Mouse (Mus musculus) lung, postnatal 0 days (tissue): Measurements from ENCODE around the gene Usp38. TPM values are rescaled to one million over a fixed set of nuclear protein-coding genes. Genes with fewer than 3 reads are reported as not detected.

Source experiments
- ATAC-seq: fragments of 200-750 bp; cut with Nextera tagmentation; 2 replicates; pipeline ENCODE4 v1.8.0; 2017; ENCODE audit warnings: moderate library complexity
- DNase-seq: peaks from one replicate; pipeline ENCODE4 v3.0.0-alpha.2; 2016; ENCODE audit warnings: low spot score
- H3K27ac ChIP-seq: fragments of 300-500 bp; sonication (generic); 2 replicates; pipeline ENCODE4 v1.5.1; 2014; ENCODE audit warnings: antibody characterized with exemption, mild to moderate bottlenecking, low read length, mixed read lengths
- H3K27me3 ChIP-seq: fragments of 300-500 bp; sonication (generic); replicated peaks from 2 replicates; pipeline ENCODE4 v1.6.1; 2014; ENCODE audit warnings: low read length, mixed read lengths; ENCODE audit not compliant: insufficient read depth
- H3K36me3 ChIP-seq: fragments of 300-500 bp; sonication (generic); 2 replicates; pipeline ENCODE4 v1.6.1; 2014; ENCODE audit warnings: low read length, mixed read lengths; ENCODE audit not compliant: insufficient read depth
- H3K4me1 ChIP-seq: fragments of 300-500 bp; sonication (generic); 2 replicates; pipeline ENCODE4 v1.6.1; 2014; ENCODE audit warnings: antibody characterized with exemption, low read depth, low read length, mixed read lengths; ENCODE audit not compliant: insufficient read depth
- H3K4me2 ChIP-seq: fragments of 300-500 bp; sonication (generic); replicated peaks from 2 replicates; pipeline ENCODE4 v1.6.1; 2014; ENCODE audit warnings: low read depth, mild to moderate bottlenecking, low read length, moderate library complexity, mixed read lengths
- H3K4me3 ChIP-seq: fragments of 300-500 bp; sonication (generic); 2 replicates; pipeline ENCODE4 v1.5.1; 2014; ENCODE audit warnings: low read depth, low read length
- H3K9ac ChIP-seq: fragments of 300-500 bp; sonication (generic); replicated peaks from 2 replicates; pipeline ENCODE4 v1.6.1; 2014; ENCODE audit warnings: low read depth, mild to moderate bottlenecking
- H3K9me3 ChIP-seq: fragments of 300-500 bp; sonication (generic); 2 replicates; pipeline ENCODE4 v1.6.1; 2016; ENCODE audit warnings: low read length, mixed read lengths
- CTCF ChIP-seq: IDR thresholded peaks from 2 replicates; pipeline ENCODE4 v1.5.1; 2016; ENCODE audit warnings: antibody characterized with exemption, mild to moderate bottlenecking
- EP300 ChIP-seq: IDR thresholded peaks from 2 replicates; pipeline ENCODE4 v1.6.1; 2016; ENCODE audit warnings: antibody characterized with exemption, mild to moderate bottlenecking, control low read depth
- WGBS: fragments of 180-500 bp; shearing (Covaris S2); extraction: QIAGEN DNeasy Blood & Tissue Kit; methylation state at CpG from one replicate; pipeline ENCODE4 v1.1.7; 2014; 5-methylcytosine and 5-hydroxymethylcytosine counted together
- polyA plus RNA-seq: library from polyadenylated mRNA; unstranded; fragments of >200 nt; fragmentation: Nextera tagmentation; extraction: Ambion mirVana; gene quantifications from 2 replicates; pipeline ENCODE4 v1.2.1, GENCODE M21; 2015

The Usp38 gene
- polyA plus RNA-seq, 1 experiment from 2014 or later, result 9.6 TPM

GRCm38 (mm10) chr8:80959588-80960268 lies 55.0 kb downstream of the Usp38 start:
- DNase-seq (no peak), ATAC-seq (no peak)
- H3K9ac ChIP-seq, result no peak overlapping the region
- WGBS, result 73% methylated on average over 9 of the region's 9 CpGs
- H3K27ac ChIP-seq, result no peak overlapping the region
- no peak for TF ChIP-seq CTCF
- no peak for TF ChIP-seq EP300
- H3K36me3 ChIP-seq, result no peaks in the 10 kb centered on the region
- H3K27me3 ChIP-seq, result no peaks in the 10 kb centered on the region
- no peak overlapping the region for H3K4me2 ChIP-seq
- no peak overlapping the region for H3K4me3 ChIP-seq
- no peaks in the 10 kb centered on the region for H3K4me1 ChIP-seq
- peaks cover 5% of the 10 kb centered on the region; the same call in 1 of the 2 replicates for H3K9me3 ChIP-seq

GRCm38 (mm10) chr8:80957776-80958175 lies 57.0 kb downstream of the Usp38 start:
- no peak overlapping the region for H3K4me3 ChIP-seq
- no peak overlapping the region for H3K9ac ChIP-seq
- no peak for TF ChIP-seq CTCF
- TF ChIP-seq EP300, result no peak
- no peaks in the 10 kb centered on the region for H3K36me3 ChIP-seq
- H3K27ac ChIP-seq, result no peak overlapping the region
- no peaks in the 10 kb centered on the region for H3K27me3 ChIP-seq
- no peak for ATAC-seq
- no peak for DNase-seq
- no peaks in the 10 kb centered on the region for H3K4me1 ChIP-seq
- no peak overlapping the region for H3K4me2 ChIP-seq
- peaks cover 5% of the 10 kb centered on the region; the same call in 1 of the 2 replicates for H3K9me3 ChIP-seq
- 52% methylated on average over 5 of the region's 5 CpGs for WGBS

DNA sequence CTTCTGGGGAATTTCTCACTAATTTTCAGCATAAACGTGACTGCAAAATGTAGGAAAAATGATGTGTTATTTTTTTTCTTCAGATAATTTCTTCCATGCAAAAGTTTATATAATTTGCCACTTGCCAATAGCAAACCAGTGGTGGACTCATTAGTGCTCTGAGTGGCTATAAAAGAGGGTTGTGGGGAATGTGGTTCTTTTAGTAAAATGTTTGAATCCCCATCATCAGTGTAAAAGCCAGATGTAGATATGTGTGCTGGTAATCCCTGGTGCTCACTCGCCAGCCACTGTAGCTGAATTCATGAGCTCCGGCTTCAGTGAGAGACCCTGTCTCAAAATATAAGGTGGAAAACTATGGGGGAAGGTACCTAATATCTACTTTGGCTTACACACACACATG lies 61.8 kb downstream of the Usp38 start:
- Histone ChIP-seq H3K36me3 (no peaks in the 10 kb centered on the region), H3K27me3 (no peaks in the 10 kb centered on the region), H3K9ac (no peak overlapping the region), H3K4me3 (no peak overlapping the region), H3K9me3 (peaks cover 5% of the 10 kb centered on the region; the same call in 1 of the 2 replicates), H3K4me2 (no peak overlapping the region), H3K27ac (no peak overlapping the region), H3K4me1 (no peaks in the 10 kb centered on the region)
- DNase-seq, result no peak
- no peak for ATAC-seq
- 80% methylated on average over 3 of the region's 3 CpGs for WGBS
- no peak for TF ChIP-seq EP300
- TF ChIP-seq CTCF, result no peak

DNA sequence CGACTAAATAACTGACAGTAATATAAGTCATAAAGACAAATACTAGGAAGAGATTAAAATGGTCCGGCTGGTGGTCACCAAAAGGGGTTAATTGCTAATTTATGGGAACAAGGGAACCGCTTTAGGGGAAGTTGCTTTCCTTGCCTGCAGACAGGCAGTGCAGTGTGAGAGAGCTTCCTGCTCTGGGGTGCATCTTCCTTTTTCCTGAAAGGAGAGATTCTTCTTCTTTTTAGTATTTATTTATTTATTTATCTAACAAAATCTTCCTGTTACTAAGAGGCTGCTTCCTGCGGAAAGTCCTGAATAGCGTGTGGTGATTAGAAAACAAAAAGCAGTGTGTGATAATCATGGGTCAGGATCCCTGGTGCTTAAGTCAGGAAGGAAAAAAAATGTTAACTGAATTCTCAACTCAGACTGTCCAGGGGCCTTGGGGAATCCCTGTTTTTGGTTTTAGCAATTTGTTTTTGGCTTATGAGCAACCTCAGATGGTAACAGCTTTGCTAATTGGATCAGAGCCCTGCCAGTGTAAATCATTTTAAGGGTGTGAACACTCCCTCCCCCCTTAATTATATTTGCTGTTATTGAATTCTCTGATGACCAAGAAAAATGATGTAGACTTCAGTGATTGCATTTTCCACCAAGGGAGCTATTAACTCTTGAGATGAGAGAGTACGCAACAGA lies 62.4 kb downstream of the Usp38 start:
- Histone ChIP-seq H3K9me3 (peaks cover 5% of the 10 kb centered on the region; the same call in 1 of the 2 replicates), H3K27me3 (no peaks in the 10 kb centered on the region), H3K36me3 (no peaks in the 10 kb centered on the region), H3K4me1 (no peaks in the 10 kb centered on the region), H3K27ac (no peak overlapping the region), H3K4me3 (no peak overlapping the region), H3K4me2 (no peak overlapping the region), H3K9ac (no peak overlapping the region)
- DNase-seq (peak; percentile 60), ATAC-seq (peak; percentile 38; the same call in 1 of the 2 replicates)
- TF ChIP-seq EP300 (0 out of 2 replicates have a peak, but pooled peaks have one; percentile 32), CTCF (no peak)
- 42% methylated on average over 6 of the region's 6 CpGs for WGBS

GRCm38 (mm10) chr8:80948405-80949183 lies 66.1 kb downstream of the Usp38 start:
- Histone ChIP-seq H3K4me1 (no peaks in the 10 kb centered on the region), H3K27ac (no peak overlapping the region), H3K4me3 (no peak overlapping the region), H3K36me3 (no peaks in the 10 kb centered on the region), H3K9me3 (no peaks in the 10 kb centered on the region), H3K4me2 (no peak overlapping the region), H3K9ac (no peak overlapping the region), H3K27me3 (no peaks in the 10 kb centered on the region)
- 40% methylated on average over 7 of the region's 7 CpGs for WGBS
- ATAC-seq, result peak; percentile 86
- TF ChIP-seq EP300, result peak; percentile 79
- TF ChIP-seq CTCF, result no peak
- peak; percentile 68 for DNase-seq

DNA sequence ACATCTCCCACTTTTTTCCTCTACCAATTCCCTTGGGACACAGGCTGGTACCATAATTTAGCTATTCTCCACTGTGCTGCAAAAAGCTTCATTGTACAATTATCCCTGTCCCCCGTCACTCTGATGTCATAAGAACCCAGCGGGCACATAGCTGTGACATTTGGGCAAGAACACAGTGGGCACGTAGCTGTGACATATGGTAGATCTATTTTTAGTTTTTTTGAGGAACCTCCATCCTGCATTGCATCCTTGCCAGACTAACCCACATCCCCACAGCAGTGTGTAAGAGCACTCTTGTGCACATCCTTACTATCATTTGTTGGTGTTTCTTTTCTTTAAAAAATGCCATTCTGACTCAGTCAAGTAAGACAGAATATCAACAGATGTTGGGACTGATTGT lies 71.0 kb downstream of the Usp38 start:
- no peak for ATAC-seq
- Histone ChIP-seq H3K4me3 (no peak overlapping the region), H3K27me3 (no peaks in the 10 kb centered on the region), H3K27ac (no peak overlapping the region), H3K9ac (no peak overlapping the region), H3K4me2 (no peak overlapping the region), H3K4me1 (no peaks in the 10 kb centered on the region), H3K9me3 (no peaks in the 10 kb centered on the region), H3K36me3 (no peaks in the 10 kb centered on the region)
- peak; percentile 42 for DNase-seq
- WGBS, result 74% methylated on average over 3 of the region's 3 CpGs
- no peak for TF ChIP-seq CTCF
- no peak for TF ChIP-seq EP300
